11 mouse cellular contexts compared by ENCODE assay signal in the genomic region with DNA sequence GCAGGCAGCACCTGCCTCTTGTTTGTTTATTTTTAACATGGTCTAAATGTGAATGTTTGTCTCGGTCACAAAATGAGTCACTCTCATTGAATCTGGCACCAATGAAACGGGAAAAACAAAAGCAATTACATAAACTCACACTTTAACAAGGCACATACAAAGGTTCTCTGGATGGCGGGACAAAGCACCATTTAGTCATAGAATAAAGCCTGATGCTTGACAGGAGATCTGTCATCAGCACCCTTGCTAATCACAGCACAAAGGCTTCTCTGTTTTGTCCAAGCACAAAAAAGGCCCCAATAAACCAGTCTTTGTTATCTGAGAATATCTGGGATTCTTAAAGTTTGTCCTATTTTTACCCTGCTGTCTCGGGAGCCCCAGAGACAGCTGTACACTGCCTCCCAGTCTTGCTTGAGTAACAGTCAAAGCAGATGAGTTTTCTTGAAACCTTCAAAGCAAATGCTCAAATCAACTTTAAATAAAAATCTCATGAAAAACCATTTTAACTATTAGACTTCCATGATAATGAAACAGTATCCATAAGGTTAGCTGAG.
DNase-seq lines count a peak whose midpoint lies in the region; ATAC-seq and TF ChIP-seq lines count a peak whose summit lies in the region.
"Had no signal": no experiment of that assay in that cellular context is flagged by ENCODE, and none has a peak within 500 bp of the region (broad histone marks: within the 10 kb centered on the region; RNA-seq: fewer than 3 reads in every experiment).

No protein-coding gene starts in this region.

- 0 out of 2 replicates have a peak overlapping the region, but pooled peaks have one; percentile 25 for H3K27ac ChIP-seq in embryonic facial prominence, embryonic 14.5 days (replicated peaks; ENCODE audit: low read depth, low read length)
- H3K27ac ChIP-seq: embryonic facial prominence, embryonic 12.5 days; stomach, embryonic 15.5 days had no signal

- DNase-seq in embryo, embryonic 10 days (ENCODE audit: low spot score), result peak; percentile 37
- DNase-seq in embryo, embryonic 9.5 days (ENCODE audit: extremely low spot score), result no peak
- peak; percentile 39 for DNase-seq in layer of hippocampus, adult 11-12 months (ENCODE audit: low spot score)
- DNase-seq in layer of hippocampus, postnatal 36 days, result no peak
- DNase-seq in embryonic facial prominence, embryonic 14.5 days (ENCODE audit: low spot score), result peak; percentile 45
- DNase-seq in yolk sac, embryonic 10.5 days (ENCODE audit: low spot score), result no peak
- no peak for DNase-seq in lung, postnatal 36 days

- H3K9me3 ChIP-seq in embryonic facial prominence, embryonic 14.5 days (ENCODE audit: control insufficient read depth, low read length), result 0 out of 2 replicates have a peak, but pooled peaks cover 4% of the 10 kb centered on the region
- H3K9me3 ChIP-seq: embryonic facial prominence, embryonic 12.5 days; stomach, embryonic 15.5 days had no signal

- TF ChIP-seq POLR2A in myocyte (IDR thresholded peaks at IDR 0.05; ENCODE audit: insufficient read length, low read depth), result no peak

- no peak overlapping the region for H3ac ChIP-seq in myocyte (ENCODE audit: control insufficient read depth, insufficient read length)

- H3K4me1 ChIP-seq in embryonic facial prominence, embryonic 14.5 days (ENCODE audit: control insufficient read depth, insufficient read depth, low read length), result peaks cover 19% of the 10 kb centered on the region

- H3K79me2 ChIP-seq in myocyte (ENCODE audit: control insufficient read depth, insufficient read depth), result no peaks in the 10 kb centered on the region

- ATAC-seq in embryonic facial prominence, embryonic 14.5 days (ENCODE audit: low read depth), result peak; percentile 56; the same call in 1 of the 2 replicates
- ATAC-seq: lung, postnatal 0 days had no signal

- 38% methylated on average over 4 of the region's 4 CpGs for WGBS in embryonic facial prominence, embryonic 14.5 days

- no peak overlapping the region for H3K4me3 ChIP-seq in embryonic facial prominence, embryonic 14.5 days (ENCODE audit: low read depth, low read length)
- no peak overlapping the region for H3K4me3 ChIP-seq in myocyte
- H3K4me3 ChIP-seq: embryonic facial prominence, embryonic 12.5 days; stomach, embryonic 15.5 days had no signal

- H3K9ac ChIP-seq in embryonic facial prominence, embryonic 14.5 days (ENCODE audit: low read depth, low read length), result no peak overlapping the region
- H3K9ac ChIP-seq: embryonic facial prominence, embryonic 12.5 days; stomach, embryonic 15.5 days had no signal

- no peaks in the 10 kb centered on the region for H3K27me3 ChIP-seq in embryonic facial prominence, embryonic 14.5 days (replicated peaks; ENCODE audit: control insufficient read depth, insufficient read depth, low read length)
- no peaks in the 10 kb centered on the region for H3K27me3 ChIP-seq in myocyte (ENCODE audit: control insufficient read depth, insufficient read depth, insufficient read length)
- H3K27me3 ChIP-seq: embryonic facial prominence, embryonic 12.5 days; stomach, embryonic 15.5 days had no signal

- 0 out of 2 replicates have a peak, but pooled peaks cover 9% of the 10 kb centered on the region for H3K36me3 ChIP-seq in embryonic facial prominence, embryonic 14.5 days (ENCODE audit: control insufficient read depth, insufficient read depth, low read length)
- no peaks in the 10 kb centered on the region for H3K36me3 ChIP-seq in myocyte (ENCODE audit: control insufficient read depth, insufficient read depth)
- H3K36me3 ChIP-seq: embryonic facial prominence, embryonic 12.5 days had no signal

- no peak overlapping the region for H3K4me2 ChIP-seq in embryonic facial prominence, embryonic 14.5 days (ENCODE audit: low read depth, low read length)
- peak overlapping the region; percentile 5 for H3K4me2 ChIP-seq in myocyte (ENCODE audit: low read depth)
- H3K4me2 ChIP-seq: embryonic facial prominence, embryonic 12.5 days; stomach, embryonic 15.5 days had no signal

TF ChIP-seq in myocyte, 11 proteins besides CTCF, POLR2A, EP300 and RAD21:
- no peak for TF ChIP-seq TCF3 (IDR thresholded peaks at IDR 0.05; ENCODE audit: insufficient read length, low read depth)
- peak; percentile 19 to 81 (median 30) for TF ChIP-seq MYOD1 (IDR thresholded peaks at IDR 0.05; ENCODE audit: control insufficient read depth in 1 of 3, insufficient read length in 2 of 3, low read depth in 2 of 3)
- TF ChIP-seq TCF12 (IDR thresholded peaks at IDR 0.05; ENCODE audit: insufficient read depth, poor library complexity, severe bottlenecking), result no peak
- TF ChIP-seq E2F4 (IDR thresholded peaks at IDR 0.05; ENCODE audit: insufficient read depth), result no peak
- no peak for TF ChIP-seq MAX (IDR thresholded peaks at IDR 0.05; ENCODE audit: low read depth)
- TF ChIP-seq CEBPB (IDR thresholded peaks at IDR 0.05; ENCODE audit: insufficient read depth, poor library complexity, severe bottlenecking), result no peak
- TF ChIP-seq POLR2AphosphoS2 (IDR thresholded peaks at IDR 0.05; ENCODE audit: insufficient read length, low read depth), result no peak
- no peak for TF ChIP-seq REST (IDR thresholded peaks at IDR 0.05; ENCODE audit: insufficient read depth, insufficient read length)
- TF ChIP-seq USF1 (IDR thresholded peaks at IDR 0.05; ENCODE audit: low read depth), result no peak
- no peak for TF ChIP-seq SRF (IDR thresholded peaks at IDR 0.05; ENCODE audit: control insufficient read depth, insufficient read length, low read depth)
- TF ChIP-seq MYOG (IDR thresholded peaks at IDR 0.05; ENCODE audit: control insufficient read depth in 1 of 3, insufficient read depth in 1 of 3, insufficient read length in 2 of 3, low read depth in 2 of 3), result peak in 1 of 3 experiments; percentile 29

Comparison
In these comparisons a context has a peak if more than half of its experiments do, and no peak if none do; other contexts are left out.
1. DNase-seq: peak in embryo, embryonic 10 days (single experiment), layer of hippocampus, adult 11-12 months (single experiment) and embryonic facial prominence, embryonic 14.5 days (single experiment); none in embryo, embryonic 9.5 days (single experiment), layer of hippocampus, postnatal 36 days (0 of 2), yolk sac, embryonic 10.5 days (single experiment) and lung, postnatal 36 days (single experiment).